Mouse (Mus musculus): ENCODE measurements at regions not wholly inside any gene's neighbourhood (a gene's known extent, or its start where the extent isn't known, plus 50 kb on each side); places are given as distances from the start of the nearest gene placed in this dataset.
"Not testable (repeated sequence)": the region's sequence is repeated elsewhere in the genome, so short reads cannot be mapped to it uniquely, and the experiment has no call there.

GRCm38 (mm10) chr2:71597956-71598355 is 51.4 kb upstream of the Dlx2 start:
- DNase-seq, result no peak

DNA sequence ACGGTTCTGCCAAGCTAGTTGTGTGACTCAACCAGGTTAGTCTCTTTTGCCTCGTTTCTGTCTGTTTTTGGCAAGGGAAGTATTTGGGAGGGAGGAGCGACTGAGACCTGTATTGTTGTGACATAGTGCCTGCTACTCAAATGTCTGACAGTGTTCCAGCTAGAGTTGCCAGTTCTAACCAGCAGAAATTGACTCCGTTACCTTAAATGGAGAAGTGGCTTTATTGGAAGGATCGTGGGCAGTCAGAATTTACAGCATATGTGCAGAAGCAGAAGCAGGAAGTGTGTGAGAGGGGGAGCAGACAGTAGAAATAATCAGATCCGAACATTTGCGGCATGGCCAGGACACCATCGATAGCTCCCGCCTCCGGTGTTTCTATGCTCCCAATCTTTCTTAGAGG is 51.8 kb upstream of the Dlx2 start:
- peak in 1 of 2 experiments; percentile 12 for DNase-seq

GRCm38 (mm10) chr2:71598778-71599177 is 52.2 kb upstream of the Dlx2 start:
- DNase-seq, result peak; percentile 92 to 96

DNA sequence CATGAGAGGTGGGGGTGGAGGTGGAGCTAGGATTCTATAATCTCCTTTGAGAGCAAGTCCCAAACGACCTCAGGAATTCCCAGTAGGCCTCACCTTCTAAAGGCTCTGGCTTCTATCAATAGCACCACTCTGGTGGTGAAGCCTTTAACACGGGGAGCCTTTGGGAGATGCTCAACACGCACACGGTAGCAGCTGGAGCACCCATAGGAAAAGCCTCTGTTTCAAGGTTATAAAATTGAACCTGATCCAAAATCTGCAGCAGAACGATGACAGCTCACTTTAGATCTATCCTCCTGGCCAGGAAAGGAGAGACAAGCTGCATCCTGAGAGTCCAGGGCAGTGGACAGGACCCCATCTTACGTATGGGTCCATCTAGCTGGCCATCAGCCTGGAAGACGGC is 53.7 kb upstream of the Dlx2 start:
- no peak for DNase-seq

GRCm38 (mm10) chr2:71600999-71601398 is 54.4 kb upstream of the Dlx2 start:
- no peak for DNase-seq

DNA sequence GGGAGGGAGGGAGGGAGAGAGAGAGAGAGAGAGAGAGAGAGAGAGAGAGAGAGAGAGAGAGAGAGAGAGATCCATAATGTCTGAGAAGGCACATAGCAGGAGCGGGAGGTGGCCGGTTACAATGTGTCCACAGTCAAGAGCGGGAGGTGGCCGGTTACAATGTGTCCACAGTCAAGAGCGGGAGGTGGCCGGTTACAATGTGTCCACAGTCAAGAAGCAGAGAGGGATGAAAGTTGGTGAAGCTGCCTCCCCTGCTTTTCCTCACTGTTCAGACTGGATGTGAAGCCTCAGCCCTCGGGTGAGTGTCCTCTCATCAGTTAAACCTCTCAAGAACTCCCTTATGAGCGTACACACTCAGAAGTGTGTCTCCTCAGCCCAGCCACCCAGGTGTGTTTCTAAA is 57.2 kb upstream of the Dlx2 start:
- not testable (repeated sequence) for DNase-seq

- no peak for DNase-seq
These were observed 59.1 kb upstream of the Dlx2 start for GRCm38 (mm10) chr2:71605606-71606005.

GRCm38 (mm10) chr2:71607087-71607502 is 60.5 kb upstream of the Dlx2 start:
- no peak for DNase-seq

DNA sequence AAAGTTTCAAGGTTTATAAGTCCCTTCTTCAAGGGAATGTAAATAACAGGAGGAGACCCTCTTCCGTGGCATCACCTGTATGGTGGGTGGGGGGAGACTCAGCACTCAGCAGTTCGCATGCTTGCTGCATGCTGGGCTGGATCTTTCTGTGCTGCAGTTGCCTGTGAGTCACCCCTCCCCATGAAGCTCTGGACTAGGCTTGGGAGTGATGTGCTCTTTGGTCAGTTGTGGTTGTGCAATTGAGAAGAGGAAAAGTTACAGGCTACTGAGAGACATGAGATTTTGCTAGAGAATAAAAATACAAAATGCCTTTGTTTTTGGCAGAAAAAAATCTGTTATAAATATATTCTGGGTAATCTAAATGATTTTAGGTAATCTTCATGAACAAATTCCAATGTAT is 66.7 kb upstream of the Dlx2 start:
- DNase-seq, result no peak

DNA sequence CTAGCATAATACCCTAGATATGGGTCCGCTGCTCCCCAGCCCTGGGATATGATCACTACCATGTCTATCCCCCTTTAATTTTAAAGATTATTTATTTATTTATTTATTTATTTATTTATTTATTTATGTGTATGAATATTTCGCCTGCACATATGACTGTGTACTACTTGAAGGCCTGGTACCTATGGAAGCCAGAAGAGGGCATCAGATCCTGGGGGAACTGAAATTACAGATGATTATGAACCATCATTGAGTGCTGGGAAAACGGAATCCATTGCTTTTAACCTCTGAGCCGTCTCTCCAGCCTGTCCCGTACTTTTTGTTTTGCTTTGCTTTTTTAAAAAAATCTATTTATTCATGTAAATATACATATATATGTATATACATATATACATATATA is 70.0 kb upstream of the Dlx2 start:
- no peak for DNase-seq

DNA sequence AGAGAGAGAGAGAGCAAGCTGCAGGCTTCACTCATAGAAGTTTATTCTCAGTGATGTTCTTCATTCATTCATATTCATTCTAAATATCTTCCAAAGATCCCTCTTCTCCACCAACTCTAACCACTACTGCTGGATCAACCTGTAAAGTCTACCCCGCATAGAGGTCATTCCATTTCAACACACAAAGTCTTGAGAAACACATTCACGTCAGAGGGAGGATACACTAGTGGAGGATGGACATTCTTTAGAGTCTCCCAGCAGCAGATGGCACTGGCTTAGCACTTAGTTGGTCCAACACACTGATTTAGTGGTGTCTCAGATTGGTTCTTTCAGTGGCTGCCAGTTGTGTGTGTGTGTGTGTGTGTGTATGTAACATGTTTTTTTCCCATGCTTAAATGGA is 74.9 kb upstream of the Dlx2 start:
- DNase-seq, result no peak

- DNase-seq, result no peak
These were observed 76.1 kb upstream of the Dlx2 start for GRCm38 (mm10) chr2:71622532-71623099.

GRCm38 (mm10) chr2:71623134-71623533 is 76.6 kb upstream of the Dlx2 start:
- DNase-seq, result no peak

- no peak for DNase-seq
These were observed 78.8 kb upstream of the Dlx2 start for GRCm38 (mm10) chr2:71625298-71625902.

GRCm38 (mm10) chr2:71626404-71626803 is 79.8 kb upstream of the Dlx2 start:
- no peak for DNase-seq

DNA sequence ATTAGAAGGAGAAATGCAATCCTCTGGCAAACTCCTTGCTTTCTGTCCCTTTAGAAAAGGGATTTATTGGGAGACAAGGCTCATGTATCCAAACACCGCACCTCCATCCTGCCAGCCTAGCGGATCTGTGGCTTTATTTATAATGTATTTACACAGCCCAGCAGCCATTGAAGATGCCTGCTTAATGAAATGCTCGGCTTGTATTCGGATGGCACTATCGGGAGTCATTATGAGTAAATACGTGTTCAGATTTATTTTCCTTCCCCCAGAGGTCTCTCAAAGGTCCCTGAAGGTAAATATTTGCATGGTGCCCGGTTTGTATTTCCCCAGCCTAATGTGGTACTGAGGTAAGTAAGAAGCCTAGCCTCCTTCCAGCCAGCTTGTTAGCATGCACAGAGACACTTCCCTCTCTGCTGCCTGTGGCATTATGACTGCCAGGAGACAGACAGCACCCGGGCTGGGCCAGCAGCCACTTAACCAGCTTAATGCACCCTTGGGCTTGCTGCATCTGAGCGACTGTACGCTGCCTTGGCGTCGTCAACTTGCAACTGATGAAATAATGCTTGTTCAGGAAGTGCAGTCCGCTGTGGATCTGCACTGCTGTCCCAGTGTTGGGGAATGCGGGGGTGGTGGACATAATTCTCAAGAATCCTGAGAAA is 80.7 kb upstream of the Dlx2 start:
- DNase-seq, result peak; percentile 20 to 29

GRCm38 (mm10) chr2:71628821-71629220 is 82.3 kb upstream of the Dlx2 start:
- no peak for DNase-seq

DNA sequence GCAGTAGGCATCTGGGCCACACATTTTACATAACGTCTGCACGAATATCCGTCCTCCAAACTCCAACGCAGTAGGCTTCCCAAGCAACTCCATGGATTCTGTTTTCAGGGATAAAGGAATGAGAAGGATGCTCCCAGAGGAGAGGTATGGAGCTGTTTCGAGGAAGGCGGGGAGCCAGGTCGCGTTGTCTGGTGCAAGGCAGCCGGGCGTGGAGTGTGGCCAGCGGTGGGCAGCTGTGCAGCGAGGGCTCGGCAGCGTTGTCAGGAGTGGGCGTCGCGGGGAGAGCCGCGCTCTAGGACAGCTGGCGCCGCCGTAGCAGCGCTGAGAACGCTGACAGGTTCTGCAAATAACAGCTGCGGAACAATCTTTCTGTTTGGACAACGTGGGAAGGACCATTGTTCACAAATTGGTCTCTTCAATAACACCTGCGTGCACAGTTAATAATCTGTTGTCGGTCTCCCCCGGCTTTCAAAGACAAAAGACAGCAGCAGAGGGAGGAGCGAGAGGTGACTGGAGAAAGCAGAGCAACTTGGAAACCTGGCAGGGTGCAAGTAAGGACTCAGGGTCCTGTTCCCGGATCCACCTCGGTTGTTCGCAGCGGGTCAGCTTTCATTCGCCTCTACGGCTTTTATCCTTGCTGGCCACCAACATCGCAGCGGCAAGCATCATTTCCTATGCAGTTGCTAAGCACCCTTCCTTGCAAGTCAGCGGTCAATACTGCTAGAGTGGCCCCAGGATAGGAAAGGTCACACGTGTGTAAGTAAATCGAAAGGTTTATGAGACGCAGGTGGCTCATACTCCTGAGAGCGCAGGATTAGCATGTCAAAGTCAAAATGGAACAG is 83.0 kb upstream of the Dlx2 start:
- DNase-seq, result peak; percentile 27 to 35

DNA sequence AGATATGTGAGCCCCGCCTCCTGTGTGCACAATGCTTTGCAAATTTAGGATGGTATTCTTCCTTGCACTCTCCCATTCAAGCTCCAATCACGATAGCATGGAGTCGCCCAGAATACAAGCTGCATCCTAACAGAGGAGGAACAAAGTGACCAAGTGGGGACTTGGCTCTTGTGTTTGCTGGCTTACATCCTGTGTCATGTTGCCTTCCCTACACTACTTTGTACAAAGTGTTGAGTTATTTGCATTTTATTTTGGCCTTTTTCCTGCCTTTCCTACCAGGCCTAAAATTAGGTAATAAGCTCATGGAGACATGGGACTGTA is 83.5 kb upstream of the Dlx2 start:
- DNase-seq, result no peak

- no peak for DNase-seq
These were observed 86.9 kb upstream of the Dlx2 start for GRCm38 (mm10) chr2:71633471-71633870.

DNA sequence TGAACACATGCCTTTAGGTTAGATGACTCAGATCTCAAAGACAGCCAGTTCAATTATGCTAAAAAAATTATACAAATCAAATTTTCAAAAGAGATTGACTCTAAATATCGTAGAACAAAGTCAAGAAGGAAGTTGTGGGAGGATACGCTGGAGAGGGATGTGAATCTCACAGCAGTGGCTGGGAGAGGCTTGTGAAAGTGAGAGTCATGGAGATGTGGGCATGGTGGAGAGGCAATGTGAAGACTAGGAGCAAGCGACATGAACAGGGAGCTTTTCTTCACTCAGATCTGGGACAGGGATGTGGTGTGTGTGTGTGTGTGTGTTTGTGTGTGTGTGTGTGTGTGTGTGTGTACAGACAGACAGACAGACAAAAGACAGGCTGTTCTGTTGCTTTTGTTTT is 87.9 kb upstream of the Dlx2 start:
- no peak for DNase-seq

DNA sequence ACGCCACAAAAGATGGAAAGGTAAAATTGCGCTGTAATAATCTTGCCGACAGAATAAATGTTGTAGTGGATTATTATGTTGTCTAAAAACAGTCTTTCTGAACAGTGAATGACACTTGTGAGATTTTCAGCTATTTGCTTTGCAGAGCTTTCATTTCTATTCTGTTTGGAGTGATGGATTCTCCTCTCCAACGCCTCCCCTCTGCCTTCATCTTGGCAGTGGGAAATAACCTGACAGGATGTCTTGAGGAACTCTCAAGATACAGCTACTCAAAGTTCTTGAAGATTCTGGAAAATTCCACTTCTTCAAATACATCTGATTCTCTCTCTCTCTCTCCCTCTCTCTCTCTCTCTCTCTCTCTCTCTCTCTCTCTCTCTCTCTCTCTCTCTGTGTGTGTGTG is 89.6 kb upstream of the Dlx2 start:
- DNase-seq, result no peak

DNA sequence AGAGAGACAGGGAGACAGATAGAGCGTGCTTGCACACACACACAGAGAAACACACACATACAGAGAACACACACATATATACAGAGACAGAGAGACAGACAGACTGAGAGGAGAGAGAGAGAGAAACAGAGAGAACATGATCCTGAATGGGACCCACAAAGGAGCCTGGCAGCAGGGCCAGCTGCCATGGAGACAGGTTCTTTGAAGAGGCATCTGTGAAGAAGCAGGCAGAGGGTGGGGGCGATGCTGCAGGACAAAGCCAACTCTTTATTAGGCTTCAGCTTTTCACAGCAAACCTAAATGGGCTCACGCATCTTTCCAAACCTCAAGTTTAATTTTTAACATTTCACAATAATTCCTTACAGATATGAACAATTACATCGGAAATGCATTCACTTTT is 90.0 kb upstream of the Dlx2 start:
- DNase-seq, result no peak

DNA sequence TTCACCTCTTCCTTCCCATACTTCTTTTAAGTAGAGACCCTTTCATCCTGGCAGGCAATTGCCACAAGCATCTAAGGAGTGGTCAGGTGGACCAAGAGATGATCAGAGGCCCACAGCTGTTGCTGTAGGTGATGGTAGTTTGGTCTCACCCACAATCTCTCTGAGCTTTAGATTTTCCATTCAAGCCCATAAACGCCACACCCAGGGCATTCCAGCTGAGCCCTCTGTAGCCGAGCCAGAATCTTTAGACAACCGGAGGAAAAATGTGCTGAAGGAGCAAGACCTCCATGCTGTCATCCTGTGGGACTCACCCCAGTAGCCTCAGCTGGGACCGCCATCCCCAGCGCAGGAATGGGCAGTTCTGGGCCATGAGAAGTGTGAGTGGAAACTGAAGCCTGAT is 93.7 kb upstream of the Dlx2 start:
- DNase-seq, result no peak
